Mouse (Mus musculus) liver, adult 2 months (tissue): ENCODE measurements around the gene Abcb4.

Source experiments
- CTCF ChIP-seq: fragments of 200-500 bp; IDR thresholded peaks from 2 replicates; pipeline ENCODE4 v1.5.1; 2011; ENCODE audit warnings: low read depth, low read length, control low read depth
- POLR2A ChIP-seq: fragments of 200-500 bp; IDR thresholded peaks from 2 replicates; pipeline ENCODE4 v1.6.1; 2011; ENCODE audit warnings: low read length, control low read depth; ENCODE audit not compliant: insufficient read depth; ENCODE audit errors: extremely low read depth

DNA sequence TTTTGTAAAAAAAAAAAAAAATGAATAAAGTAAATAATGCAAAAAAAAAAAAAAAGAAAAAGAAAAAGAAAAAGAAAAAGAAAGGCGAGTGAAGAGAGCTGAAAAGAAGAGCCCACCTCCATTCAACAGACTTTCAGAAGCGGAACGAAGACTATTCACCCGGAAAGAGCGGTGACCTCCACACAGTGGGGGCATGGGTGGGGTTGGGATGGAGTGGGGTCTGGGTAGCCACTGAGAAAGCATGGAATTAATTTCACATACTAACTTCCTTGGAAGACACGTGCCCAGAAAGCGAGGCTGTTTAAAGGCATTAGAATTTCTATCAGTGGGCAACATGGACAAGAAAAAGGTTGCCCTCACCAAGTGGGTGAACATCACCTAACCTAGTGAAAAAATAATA is 78.8 kb downstream of the Abcb4 start:
- no peak for TF ChIP-seq POLR2A
- no peak for TF ChIP-seq CTCF
